Mouse (Mus musculus) kidney, postnatal 0 days (tissue): ENCODE measurements around the gene Slc38a4. TPM values are rescaled to one million over a fixed set of nuclear protein-coding genes. Genes with fewer than 3 reads are reported as not detected.

ENCODE experiments used
- ATAC-seq: fragments of 200-750 bp; cut with Nextera tagmentation; replicated peaks from 2 replicates; pipeline ENCODE4 v1.8.0; 2017; ENCODE audit warnings: low read depth, moderate number of reproducible peaks, moderate TSS enrichment, moderate library complexity; ENCODE audit not compliant: low FRiP score
- DNase-seq: peaks from one replicate; pipeline ENCODE4 v3.0.0-alpha.2; 2016; ENCODE audit warnings: low spot score
- H3K27ac ChIP-seq: fragments of 300-500 bp; sonication (generic); 2 replicates; pipeline ENCODE4 v1.5.1; 2014; ENCODE audit warnings: mild to moderate bottlenecking
- H3K27me3 ChIP-seq: fragments of 300-500 bp; sonication (generic); 2 replicates; pipeline ENCODE4 v1.6.1; 2014; ENCODE audit warnings: low read length, mixed read lengths; ENCODE audit not compliant: insufficient read depth
- H3K36me3 ChIP-seq: fragments of 300-500 bp; sonication (generic); 2 replicates; pipeline ENCODE4 v1.6.1; 2014; ENCODE audit warnings: low read length, mixed read lengths; ENCODE audit not compliant: insufficient read depth
- H3K4me1 ChIP-seq: fragments of 300-500 bp; sonication (generic); replicated peaks from 2 replicates; pipeline ENCODE4 v1.6.1; 2014; ENCODE audit warnings: antibody characterized with exemption, low read length, mixed read lengths; ENCODE audit not compliant: insufficient read depth
- H3K4me2 ChIP-seq: fragments of 300-500 bp; sonication (generic); 2 replicates; pipeline ENCODE4 v1.6.1; 2014; ENCODE audit warnings: mild to moderate bottlenecking, low read length, moderate library complexity, mixed read lengths
- H3K4me3 ChIP-seq: fragments of 300-500 bp; sonication (generic); replicated peaks from 2 replicates; pipeline ENCODE4 v1.5.1; 2014; ENCODE audit warnings: low read depth, low read length
- H3K9ac ChIP-seq: fragments of 300-500 bp; sonication (generic); 2 replicates; pipeline ENCODE4 v1.6.1; 2014; ENCODE audit warnings: low read depth, low read length
- H3K9me3 ChIP-seq: fragments of 300-500 bp; sonication (generic); replicated peaks from 2 replicates; pipeline ENCODE4 v1.6.1; 2016; ENCODE audit warnings: low read length, inconsistent platforms, mixed read lengths
- CTCF ChIP-seq: IDR thresholded peaks from 2 replicates; pipeline ENCODE4 v1.5.1; 2016; ENCODE audit warnings: antibody characterized with exemption, low read depth, mild to moderate bottlenecking, moderate library complexity
- WGBS: fragments of 180-500 bp; shearing (Covaris S2); extraction: QIAGEN DNeasy Blood & Tissue Kit; methylation state at CpG from one replicate; pipeline ENCODE4 v1.1.7; 2014; 5-methylcytosine and 5-hydroxymethylcytosine counted together
- polyA plus RNA-seq: library from polyadenylated mRNA; unstranded; fragments of >200 nt; fragmentation: Nextera tagmentation; extraction: Ambion mirVana; gene quantifications from 2 replicates; pipeline ENCODE4 v1.2.1, GENCODE M21; 2015

Gene Slc38a4
- polyA plus RNA-seq, 1 experiment from 2014 or later, result 38.4 TPM

GRCm38 (mm10) chr15:97072859-97073826 is 17.4 kb upstream of the Slc38a4 start:
- TF ChIP-seq CTCF, result no peak
- Histone ChIP-seq H3K9me3 (no peaks in the 10 kb centered on the region), H3K4me1 (no peaks in the 10 kb centered on the region), H3K9ac (no peak overlapping the region), H3K4me2 (no peak overlapping the region), H3K27ac (no peak overlapping the region), H3K4me3 (no peak overlapping the region), H3K27me3 (no peaks in the 10 kb centered on the region), H3K36me3 (no peaks in the 10 kb centered on the region)
- ATAC-seq (no peak), DNase-seq (no peak)
- WGBS, result 56% methylated on average over 13 of the region's 13 CpGs

GRCm38 (mm10) chr15:97067340-97068136 is 11.8 kb upstream of the Slc38a4 start:
- Histone ChIP-seq H3K27ac (no peak overlapping the region), H3K4me3 (no peak overlapping the region), H3K36me3 (no peaks in the 10 kb centered on the region), H3K9me3 (no peaks in the 10 kb centered on the region), H3K9ac (no peak overlapping the region), H3K27me3 (no peaks in the 10 kb centered on the region), H3K4me1 (no peaks in the 10 kb centered on the region), H3K4me2 (no peak overlapping the region)
- ATAC-seq, result no peak
- 30% methylated on average over 8 of the region's 8 CpGs for WGBS
- no peak for DNase-seq
- TF ChIP-seq CTCF, result no peak

DNA sequence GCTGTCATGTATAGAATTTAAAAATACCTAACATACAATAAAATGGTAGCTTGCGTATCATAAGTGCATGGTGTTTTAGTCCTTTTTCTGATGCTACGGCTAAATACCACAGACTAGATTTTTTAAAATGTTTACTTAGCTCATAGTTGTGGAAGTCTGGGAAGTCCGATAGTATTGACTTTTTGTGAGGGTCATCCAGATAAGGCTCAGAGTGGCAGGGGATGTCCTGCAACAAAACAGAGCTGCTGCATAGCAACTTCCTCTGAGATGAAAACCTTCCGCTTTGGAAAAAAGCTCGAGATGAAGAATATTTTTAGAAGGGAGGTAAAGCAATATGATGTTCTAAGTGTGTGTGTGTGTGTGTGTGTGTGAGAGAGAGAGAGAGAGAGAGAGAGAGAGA is 11.2 kb upstream of the Slc38a4 start:
- no peak overlapping the region for H3K27ac ChIP-seq
- H3K27me3 ChIP-seq, result no peaks in the 10 kb centered on the region
- no peak for DNase-seq

DNA sequence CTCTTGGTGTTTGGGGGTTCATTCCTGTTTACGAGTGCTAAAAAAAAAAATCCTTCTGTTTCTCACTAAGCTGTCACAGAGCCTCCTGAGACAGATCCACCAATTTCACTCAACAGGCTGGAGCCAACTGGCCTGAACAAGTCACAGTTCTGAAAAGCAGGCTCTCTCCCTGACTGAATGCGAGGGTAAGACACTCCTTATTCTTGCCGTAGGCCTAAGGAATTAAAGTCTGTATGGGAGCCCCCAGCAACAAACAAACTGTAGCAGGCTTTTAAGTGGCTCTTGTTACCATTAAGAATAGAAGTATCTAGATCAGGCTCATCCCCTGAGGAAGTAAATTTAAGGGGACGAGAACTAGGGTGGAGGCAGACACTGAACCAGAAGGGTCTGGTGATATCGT is 7.5 kb upstream of the Slc38a4 start:
- Histone ChIP-seq H3K4me2 (no peak overlapping the region), H3K9me3 (no peaks in the 10 kb centered on the region), H3K36me3 (no peaks in the 10 kb centered on the region), H3K4me3 (no peak overlapping the region), H3K9ac (no peak overlapping the region), H3K27ac (no peak overlapping the region), H3K27me3 (no peaks in the 10 kb centered on the region), H3K4me1 (no peaks in the 10 kb centered on the region)
- WGBS, result 92% methylated on average over 5 of the region's 5 CpGs
- DNase-seq (no peak), ATAC-seq (no peak)
- no peak for TF ChIP-seq CTCF

More for the DNA sequence above, 11.2 kb upstream of the Slc38a4 start:
- no peak overlapping the region for H3K4me2 ChIP-seq
- no peak for ATAC-seq
- no peak overlapping the region for H3K9ac ChIP-seq
- TF ChIP-seq CTCF, result no peak
- H3K9me3 ChIP-seq, result no peaks in the 10 kb centered on the region
- 54% methylated on average over 5 of the region's 5 CpGs for WGBS
- no peaks in the 10 kb centered on the region for H3K36me3 ChIP-seq
- H3K4me3 ChIP-seq, result no peak overlapping the region
- H3K4me1 ChIP-seq, result no peaks in the 10 kb centered on the region

- ATAC-seq (no peak; the same call in 1 of the 2 replicates), DNase-seq (no peak)
- H3K36me3 ChIP-seq, result no peaks in the 10 kb centered on the region
- no peak for TF ChIP-seq CTCF
- H3K27ac ChIP-seq, result no peak overlapping the region
- WGBS, result 77% methylated on average over 8 of the region's 8 CpGs
- H3K4me1 ChIP-seq, result no peaks in the 10 kb centered on the region
- H3K4me3 ChIP-seq, result no peak overlapping the region
- no peaks in the 10 kb centered on the region for H3K27me3 ChIP-seq
- H3K9me3 ChIP-seq, result no peaks in the 10 kb centered on the region
- no peak overlapping the region for H3K4me2 ChIP-seq
- no peak overlapping the region for H3K9ac ChIP-seq
These were observed 5.2 kb upstream of the Slc38a4 start for GRCm38 (mm10) chr15:97060973-97061372.

DNA sequence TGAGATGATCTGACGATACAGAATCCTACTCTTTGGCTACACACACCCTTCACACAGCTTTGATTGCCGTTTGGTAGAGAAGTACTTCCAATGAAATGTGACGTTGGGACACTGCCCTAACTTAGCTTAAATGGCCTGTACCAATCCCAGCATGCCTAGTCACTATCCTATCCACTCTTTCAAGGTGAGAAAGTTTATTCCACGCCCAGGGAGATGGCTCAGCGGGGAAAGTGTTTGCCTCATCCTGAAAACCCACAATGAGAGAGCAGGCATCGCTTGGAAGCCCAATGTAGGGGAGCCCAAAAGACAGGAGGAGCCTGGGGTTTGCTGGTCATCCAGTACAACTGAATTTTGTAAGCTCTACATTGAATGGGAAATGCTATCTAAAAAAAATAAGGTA is 4.8 kb upstream of the Slc38a4 start:
- no peaks in the 10 kb centered on the region for H3K27me3 ChIP-seq
- H3K4me1 ChIP-seq, result no peaks in the 10 kb centered on the region
- no peak overlapping the region for H3K4me3 ChIP-seq
- ATAC-seq, result no peak
- no peak for DNase-seq
- H3K36me3 ChIP-seq, result no peaks in the 10 kb centered on the region
- H3K9ac ChIP-seq, result no peak overlapping the region
- H3K4me2 ChIP-seq, result no peak overlapping the region
- H3K9me3 ChIP-seq, result no peaks in the 10 kb centered on the region
- no peak for TF ChIP-seq CTCF
- WGBS, result 91% methylated on average over 6 of the region's 6 CpGs
- H3K27ac ChIP-seq, result no peak overlapping the region
